Mouse (Mus musculus) limb, embryonic 11.5 days (tissue): ENCODE data around the gene Ces1d. TPM values are rescaled to one million over a fixed set of nuclear protein-coding genes. Genes with fewer than 3 reads are reported as not detected.

ENCODE experiments used
- ATAC-seq: fragments of 200-750 bp; cut with Nextera tagmentation; 2 replicates; pipeline ENCODE4 v1.8.0; 2017; ENCODE audit warnings: low read depth; ENCODE audit not compliant: insufficient number of reproducible peaks, low FRiP score, low TSS enrichment
- DNase-seq: peaks from one replicate; pipeline ENCODE4 v3.0.0-alpha.2; 2015; ENCODE audit warnings: low spot score
- H3K27ac ChIP-seq: fragments of 300-500 bp; sonication (generic); replicated peaks from 2 replicates; pipeline ENCODE4 v1.5.1; 2014; ENCODE audit warnings: low read depth, mild to moderate bottlenecking, low read length
- H3K27me3 ChIP-seq: fragments of 300-500 bp; sonication (generic); 2 replicates; pipeline ENCODE4 v1.6.1; 2014; ENCODE audit warnings: mild to moderate bottlenecking, low read length, mixed read lengths; ENCODE audit not compliant: control insufficient read depth, insufficient read depth
- H3K36me3 ChIP-seq: fragments of 300-500 bp; sonication (generic); 2 replicates; pipeline ENCODE4 v1.6.1; 2014; ENCODE audit warnings: mild to moderate bottlenecking, low read length, moderate library complexity, mixed read lengths; ENCODE audit not compliant: control insufficient read depth, insufficient read depth
- H3K4me1 ChIP-seq: fragments of 300-500 bp; sonication (generic); 2 replicates; pipeline ENCODE4 v1.6.1; 2014; ENCODE audit warnings: low read length, mixed read lengths; ENCODE audit not compliant: control insufficient read depth, insufficient read depth
- H3K4me2 ChIP-seq: fragments of 300-500 bp; sonication (generic); 2 replicates; pipeline ENCODE4 v1.6.1; 2014; ENCODE audit warnings: low read depth, mild to moderate bottlenecking, moderate library complexity; ENCODE audit not compliant: severe bottlenecking
- H3K4me3 ChIP-seq: fragments of 300-500 bp; sonication (generic); 2 replicates; pipeline ENCODE4 v1.5.1; 2014; ENCODE audit warnings: low read depth, low read length
- H3K9ac ChIP-seq: fragments of 300-500 bp; sonication (generic); 2 replicates; pipeline ENCODE4 v1.6.1; 2014; ENCODE audit warnings: mild to moderate bottlenecking, low read length
- H3K9me3 ChIP-seq: fragments of 300-500 bp; sonication (generic); 2 replicates; pipeline ENCODE4 v1.6.1; 2016; ENCODE audit warnings: low read length; ENCODE audit not compliant: control insufficient read depth
- WGBS: fragments of 180-500 bp; shearing (Covaris S2); extraction: QIAGEN DNeasy Blood & Tissue Kit; methylation state at CpG from one replicate; pipeline ENCODE4 v1.1.7; 2014; 5-methylcytosine and 5-hydroxymethylcytosine counted together
- polyA plus RNA-seq: library from polyadenylated mRNA; unstranded; fragments of >200 nt; fragmentation: Nextera tagmentation; extraction: Ambion mirVana; gene quantifications from 2 replicates; pipeline ENCODE4 v1.2.1, GENCODE M21; 2014

Ces1d gene
- polyA plus RNA-seq, 1 experiment from 2014 or later = not detected

DNA sequence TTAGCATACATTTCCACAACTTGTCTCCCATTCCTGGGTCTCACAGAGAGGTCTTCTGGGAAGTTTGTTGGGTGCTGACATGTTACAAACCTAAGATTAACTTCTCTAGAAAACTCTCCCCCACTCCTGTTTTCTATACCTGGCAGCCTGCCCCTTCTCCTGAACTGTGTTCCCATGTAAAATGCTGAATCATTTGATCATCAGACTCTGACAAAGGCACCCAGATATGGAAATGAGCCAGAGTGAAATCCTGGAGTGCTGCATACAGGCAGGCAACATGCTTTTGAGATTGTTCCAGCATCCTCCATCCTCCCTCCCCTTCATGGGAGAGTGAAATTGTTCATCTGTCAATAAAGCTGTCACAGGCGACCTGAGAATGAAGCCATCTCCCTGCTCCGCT is 71.2 kb downstream of the Ces1d start:
- Histone ChIP-seq H3K27ac (no peak overlapping the region), H3K4me2 (no peak overlapping the region), H3K36me3 (no peaks in the 10 kb centered on the region), H3K27me3 (no peaks in the 10 kb centered on the region), H3K9me3 (no peaks in the 10 kb centered on the region), H3K9ac (no peak overlapping the region), H3K4me1 (no peaks in the 10 kb centered on the region), H3K4me3 (no peak overlapping the region)
- WGBS = 68% methylated on average over 2 of the region's 2 CpGs
- ATAC-seq (no peak), DNase-seq (no peak)

DNA sequence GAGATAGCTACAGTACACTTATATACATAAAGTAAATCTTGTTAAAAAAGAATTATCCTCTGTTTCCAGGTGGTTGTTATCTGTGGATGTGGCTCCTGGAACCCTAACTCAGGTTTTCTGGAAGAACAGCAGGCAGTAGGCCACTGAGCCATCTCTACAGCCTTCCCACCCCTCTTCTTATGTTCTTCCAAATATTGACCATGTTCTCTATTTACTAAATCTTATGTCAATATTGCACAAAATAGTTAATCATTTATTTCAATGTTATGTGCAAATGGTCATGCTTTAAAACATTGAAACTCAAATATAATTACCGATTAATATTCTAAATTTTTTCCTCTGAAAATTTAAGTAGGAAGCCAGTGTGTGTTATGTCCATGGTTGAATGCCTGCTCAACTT is 75.6 kb downstream of the Ces1d start:
- Histone ChIP-seq H3K9ac (no peak overlapping the region), H3K4me3 (no peak overlapping the region), H3K9me3 (no peaks in the 10 kb centered on the region), H3K4me1 (no peaks in the 10 kb centered on the region), H3K36me3 (no peaks in the 10 kb centered on the region), H3K27ac (no peak overlapping the region), H3K27me3 (no peaks in the 10 kb centered on the region), H3K4me2 (no peak overlapping the region)
- 90% methylated on average over 1 of the region's 1 CpGs for WGBS
- no peak for DNase-seq
- ATAC-seq = no peak

Other genes with a start within 250 kb of the Ces1d start
- gene Slc6a2, start 237.8 kb downstream of the Ces1d start, polyA plus RNA-seq = 0.03 and 0.13 TPM in 2 replicates
- gene Ces1a, start 149.6 kb downstream of the Ces1d start, polyA plus RNA-seq = not detected in 2 replicates
- not detected in 2 replicates for gene Ces1b, start 117.8 kb downstream of the Ces1d start, polyA plus RNA-seq
- gene Ces1c, start 66.6 kb downstream of the Ces1d start, polyA plus RNA-seq = not detected in 2 replicates
- gene Ces1e, start 31.8 kb upstream of the Ces1d start, polyA plus RNA-seq = not detected in 2 replicates
- not detected in 2 replicates for gene Ces1f, start 81.9 kb upstream of the Ces1d start, polyA plus RNA-seq
- gene Ces1g, start 139.5 kb upstream of the Ces1d start, polyA plus RNA-seq = not detected in 2 replicates
- gene Ces1h, start 181.9 kb upstream of the Ces1d start, polyA plus RNA-seq = not detected in 2 replicates